Mouse (Mus musculus): Measurements from ENCODE around the gene B3galt4. TPM values are rescaled to one million over a fixed set of nuclear protein-coding genes. Genes with fewer than 3 reads are reported as not detected.

Gene B3galt4
- polyA plus RNA-seq, 1 experiment from 2014 or later, result 4.0 TPM

DNA sequence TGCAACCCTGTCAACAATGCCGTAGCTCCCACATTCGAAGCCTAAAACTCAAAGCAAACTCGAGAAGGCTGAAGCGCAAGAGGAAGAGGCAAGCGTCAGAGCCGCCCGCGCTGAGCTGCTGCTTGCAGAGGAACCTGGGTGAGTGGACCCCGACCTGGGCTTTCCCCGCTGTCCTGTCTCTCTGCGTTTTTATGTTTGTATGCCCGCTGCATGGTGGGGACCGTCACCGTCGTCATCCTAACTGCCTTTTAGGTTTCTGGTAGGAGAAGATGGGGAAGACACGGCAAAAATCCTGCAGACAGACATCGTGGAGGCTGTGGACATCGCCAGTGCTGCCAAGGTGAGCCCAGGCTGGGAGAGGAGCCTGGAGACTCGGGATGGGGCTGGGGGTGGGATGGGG is 9.9 kb downstream of the B3galt4 start:
- Histone ChIP-seq H3K9me3 (ENCODE audit: control insufficient read depth, low read length) (no peaks in the 10 kb centered on the region), H3K4me2 (ENCODE audit: low read depth, low read length, severe bottlenecking) (peak overlapping the region; percentile 92), H3K4me3 (ENCODE audit: low read depth, low read length) (peak overlapping the region; percentile 85), H3K9ac (ENCODE audit: low read length) (peak overlapping the region; percentile 73), H3K36me3 (ENCODE audit: control insufficient read depth, insufficient read depth, low read length) (peaks cover 6% of the 10 kb centered on the region; the same call in 1 of the 2 replicates), H3K4me1 (replicated peaks; ENCODE audit: control insufficient read depth, insufficient read depth, low read length) (peaks cover 8% of the 10 kb centered on the region), H3K27me3 (ENCODE audit: control insufficient read depth, insufficient read depth, low read length) (no peaks in the 10 kb centered on the region), H3K27ac (ENCODE audit: low read depth, low read length) (no peak overlapping the region)
- WGBS, result 67% methylated on average over 19 of the region's 19 CpGs
- no peak for ATAC-seq (replicated peaks; ENCODE audit: low FRiP score)
- DNase-seq (ENCODE audit: low spot score), result no peak

DNA sequence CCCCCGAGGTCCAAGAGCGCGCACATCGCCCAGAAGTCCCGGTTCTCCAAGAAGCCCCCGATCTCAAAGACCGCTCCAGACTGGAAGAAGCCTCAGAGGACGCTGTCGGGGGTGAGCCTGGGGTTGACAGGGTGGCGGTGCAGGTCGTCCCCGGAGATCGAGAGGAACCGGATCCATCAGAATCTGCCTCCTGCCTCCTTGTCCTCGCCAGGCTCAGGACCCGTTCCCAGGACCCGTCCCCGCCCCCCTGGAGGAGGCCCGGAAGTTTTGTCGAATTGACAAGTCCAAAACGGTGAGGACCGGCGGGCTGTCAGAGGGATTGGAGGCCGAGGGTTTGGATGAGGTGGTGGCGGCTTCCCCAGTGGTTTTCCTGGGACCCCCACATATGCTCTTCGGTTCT is 10.3 kb downstream of the B3galt4 start:
- no peak; the same call in 1 of the 2 replicates for ATAC-seq (replicated peaks; ENCODE audit: low FRiP score)

DNA sequence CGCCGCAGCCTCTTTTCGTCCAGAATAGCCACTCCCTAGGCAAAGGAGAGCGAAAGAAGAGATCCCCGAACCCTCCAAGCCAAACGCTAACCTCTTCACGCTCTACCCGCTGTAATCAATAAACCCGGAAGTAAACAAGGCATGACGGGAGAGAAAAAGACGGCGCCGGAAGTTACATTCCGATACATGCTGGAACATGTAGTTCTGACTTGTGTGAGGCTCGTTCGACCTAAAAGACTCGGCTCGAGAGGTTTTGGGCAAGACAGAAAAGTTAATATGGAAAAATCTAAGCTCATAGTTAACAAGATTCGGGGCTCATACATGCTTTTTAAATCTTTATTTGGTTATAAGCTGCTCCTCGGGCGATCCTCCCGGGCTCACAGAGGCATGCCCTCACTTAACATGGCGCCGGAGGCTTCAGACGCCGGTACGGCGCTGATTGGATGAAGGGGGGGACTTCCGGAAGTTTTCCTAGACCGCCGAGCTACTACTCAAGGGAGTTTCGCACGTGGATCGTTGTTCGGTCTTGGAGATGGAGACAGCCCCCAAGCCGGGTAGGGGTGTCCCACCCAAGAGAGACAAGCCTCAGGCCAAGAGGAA is 11.0 kb downstream of the B3galt4 start, which contains the start of the genes Pfdn6 and Wdr46:
Pfdn6 (minus strand) TSS at position 138 of the 600 bp plus-strand sequence.
Wdr46 (plus strand) TSS at position 455 of the 600 bp plus-strand sequence.
- DNase-seq (ENCODE audit: low spot score), result peak; percentile 90

More for the DNA sequence above, 10.3 kb downstream of the B3galt4 start:
- DNase-seq (ENCODE audit: low spot score), result no peak
- Histone ChIP-seq H3K27me3 (ENCODE audit: control insufficient read depth, insufficient read depth, low read length) (no peaks in the 10 kb centered on the region), H3K9ac (ENCODE audit: low read length) (peak overlapping the region; percentile 73), H3K27ac (ENCODE audit: low read depth, low read length) (no peak overlapping the region), H3K4me2 (ENCODE audit: low read depth, low read length, severe bottlenecking) (peak overlapping the region; percentile 92), H3K4me3 (ENCODE audit: low read depth, low read length) (peak overlapping the region; percentile 85), H3K36me3 (ENCODE audit: control insufficient read depth, insufficient read depth, low read length) (peaks cover 6% of the 10 kb centered on the region; the same call in 1 of the 2 replicates), H3K9me3 (ENCODE audit: control insufficient read depth, low read length) (no peaks in the 10 kb centered on the region), H3K4me1 (replicated peaks; ENCODE audit: control insufficient read depth, insufficient read depth, low read length) (peaks cover 8% of the 10 kb centered on the region)
- 3% methylated on average over 26 of the region's 26 CpGs for WGBS

DNA sequence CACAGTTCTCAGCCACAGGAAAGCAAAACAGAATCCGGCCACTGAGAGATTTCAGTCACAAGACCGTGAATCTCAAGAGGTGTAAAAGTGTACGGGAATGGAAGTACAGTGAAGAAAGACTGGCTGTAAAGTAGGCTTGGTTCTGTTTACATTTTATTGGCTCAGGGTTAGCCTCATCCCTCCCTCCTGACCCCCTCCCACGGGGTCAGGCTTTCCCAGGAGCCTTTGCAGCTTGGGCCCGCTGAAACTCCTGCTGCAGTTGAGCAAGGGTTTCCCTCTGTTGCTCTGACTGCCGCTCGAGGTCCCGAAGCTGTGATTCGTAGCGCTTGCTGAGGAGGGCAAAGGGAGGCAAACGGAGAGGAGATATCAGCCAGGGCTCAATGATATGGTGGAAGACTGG is 12.5 kb downstream of the B3galt4 start:
- no peak for DNase-seq (ENCODE audit: low spot score)
- 88% methylated on average over 11 of the region's 11 CpGs for WGBS
- Histone ChIP-seq H3K27me3 (ENCODE audit: control insufficient read depth, insufficient read depth, low read length) (no peaks in the 10 kb centered on the region), H3K36me3 (ENCODE audit: control insufficient read depth, insufficient read depth, low read length) (peaks cover 3% of the 10 kb centered on the region; the same call in 1 of the 2 replicates), H3K9me3 (ENCODE audit: control insufficient read depth, low read length) (no peaks in the 10 kb centered on the region), H3K4me1 (replicated peaks; ENCODE audit: control insufficient read depth, insufficient read depth, low read length) (peaks cover 8% of the 10 kb centered on the region), H3K9ac (ENCODE audit: low read length) (no peak overlapping the region), H3K4me3 (ENCODE audit: low read depth, low read length) (no peak overlapping the region), H3K4me2 (ENCODE audit: low read depth, low read length, severe bottlenecking) (no peak overlapping the region), H3K27ac (ENCODE audit: low read depth, low read length) (no peak overlapping the region)
- ATAC-seq (replicated peaks; ENCODE audit: low FRiP score), result no peak

More for the DNA sequence above, 11.0 kb downstream of the B3galt4 start, which contains the start of the genes Pfdn6 and Wdr46:
- Histone ChIP-seq H3K27ac (ENCODE audit: low read depth, low read length) (0 out of 2 replicates have a peak within 1 kb of the TSS, but pooled peaks have one; percentile 50), H3K4me1 (replicated peaks; ENCODE audit: control insufficient read depth, insufficient read depth, low read length) (peaks cover 8% of the 10 kb centered on the region), H3K9ac (ENCODE audit: low read length) (peak within 1 kb of the TSS; percentile 73), H3K36me3 (ENCODE audit: control insufficient read depth, insufficient read depth, low read length) (peaks cover 6% of the 10 kb centered on the region; the same call in 1 of the 2 replicates), H3K4me2 (ENCODE audit: low read depth, low read length, severe bottlenecking) (peak within 1 kb of the TSS; percentile 92), H3K9me3 (ENCODE audit: control insufficient read depth, low read length) (no peaks in the 10 kb centered on the region), H3K27me3 (ENCODE audit: control insufficient read depth, insufficient read depth, low read length) (no peaks in the 10 kb centered on the region), H3K4me3 (ENCODE audit: low read depth, low read length) (peak within 1 kb of the TSS; percentile 85)
- WGBS, result under 1% methylated on average over 36 of the region's 36 CpGs
- peak; percentile 89 for ATAC-seq (replicated peaks; ENCODE audit: low FRiP score)

DNA sequence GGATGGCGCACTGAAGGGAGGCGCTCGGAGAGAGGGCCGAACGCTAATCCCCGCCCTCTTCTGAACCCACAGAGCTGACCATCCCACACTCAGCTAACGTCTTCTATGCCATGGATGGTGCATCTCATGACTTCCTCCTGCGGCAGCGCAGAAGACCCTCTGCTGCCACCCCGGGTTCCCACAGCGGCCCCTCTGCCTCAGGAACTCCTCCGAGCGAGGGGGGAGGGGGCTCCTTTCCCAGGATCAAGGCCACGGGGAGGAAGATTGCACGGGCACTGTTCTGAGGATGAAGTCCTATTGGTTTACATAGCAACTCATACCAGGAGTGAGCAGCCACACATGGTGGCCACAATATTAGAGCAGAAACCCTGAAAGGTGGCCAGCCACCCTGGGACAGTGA is 14.3 kb downstream of the B3galt4 start:
- Histone ChIP-seq H3K27ac (ENCODE audit: low read depth, low read length) (no peak overlapping the region), H3K4me3 (ENCODE audit: low read depth, low read length) (no peak overlapping the region), H3K9me3 (ENCODE audit: control insufficient read depth, low read length) (no peaks in the 10 kb centered on the region), H3K4me1 (replicated peaks; ENCODE audit: control insufficient read depth, insufficient read depth, low read length) (peaks cover 8% of the 10 kb centered on the region), H3K9ac (ENCODE audit: low read length) (no peak overlapping the region), H3K27me3 (ENCODE audit: control insufficient read depth, insufficient read depth, low read length) (no peaks in the 10 kb centered on the region), H3K4me2 (ENCODE audit: low read depth, low read length, severe bottlenecking) (no peak overlapping the region), H3K36me3 (ENCODE audit: control insufficient read depth, insufficient read depth, low read length) (no peaks in the 10 kb centered on the region)
- ATAC-seq (replicated peaks; ENCODE audit: low FRiP score), result no peak
- 89% methylated on average over 15 of the region's 15 CpGs for WGBS
- no peak for DNase-seq (ENCODE audit: low spot score)

DNA sequence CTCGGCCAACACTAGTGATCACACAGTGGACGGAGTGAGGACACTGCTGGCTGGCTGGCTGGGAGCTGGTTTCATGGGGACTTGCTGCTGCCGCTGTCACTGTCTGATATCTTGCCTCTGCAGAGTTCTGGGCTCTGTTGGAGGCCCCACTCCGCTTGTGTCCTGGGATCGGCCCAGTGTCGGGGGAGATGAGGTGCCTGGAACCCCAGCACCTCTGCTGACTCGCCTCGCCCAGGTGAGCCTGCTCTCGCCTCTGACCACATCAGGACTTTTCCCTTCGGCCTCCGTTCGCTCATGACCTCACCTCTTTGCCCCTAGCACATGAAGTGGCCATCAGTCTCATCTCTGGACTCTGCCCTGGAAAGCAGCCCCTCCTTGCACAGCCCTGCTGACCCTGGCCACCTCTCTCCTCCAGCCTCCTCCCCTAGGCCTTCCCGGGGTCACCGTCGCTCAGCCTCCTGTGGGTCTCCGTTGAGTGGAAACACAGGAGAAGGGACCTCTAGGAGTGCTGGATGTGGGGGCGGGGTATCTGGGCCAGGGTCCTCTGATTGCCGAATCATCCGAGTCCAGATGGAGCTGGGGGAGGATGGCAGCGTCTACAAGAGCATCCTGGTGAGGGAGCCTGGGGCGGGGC is 15.7 kb downstream of the B3galt4 start:
- H3K27ac ChIP-seq (ENCODE audit: low read depth, low read length), result no peak overlapping the region
- H3K9me3 ChIP-seq (ENCODE audit: control insufficient read depth, low read length), result no peaks in the 10 kb centered on the region
- 88% methylated on average over 21 of the region's 21 CpGs for WGBS
- no peak for DNase-seq (ENCODE audit: low spot score)
- H3K4me3 ChIP-seq (ENCODE audit: low read depth, low read length), result no peak overlapping the region
- peaks cover 11% of the 10 kb centered on the region for H3K4me1 ChIP-seq (replicated peaks; ENCODE audit: control insufficient read depth, insufficient read depth, low read length)
- H3K27me3 ChIP-seq (ENCODE audit: control insufficient read depth, insufficient read depth, low read length), result no peaks in the 10 kb centered on the region
- ATAC-seq (replicated peaks; ENCODE audit: low FRiP score), result no peak
- no peaks in the 10 kb centered on the region for H3K36me3 ChIP-seq (ENCODE audit: control insufficient read depth, insufficient read depth, low read length)
- H3K9ac ChIP-seq (ENCODE audit: low read length), result no peak overlapping the region
- no peak overlapping the region for H3K4me2 ChIP-seq (ENCODE audit: low read depth, low read length, severe bottlenecking)

DNA sequence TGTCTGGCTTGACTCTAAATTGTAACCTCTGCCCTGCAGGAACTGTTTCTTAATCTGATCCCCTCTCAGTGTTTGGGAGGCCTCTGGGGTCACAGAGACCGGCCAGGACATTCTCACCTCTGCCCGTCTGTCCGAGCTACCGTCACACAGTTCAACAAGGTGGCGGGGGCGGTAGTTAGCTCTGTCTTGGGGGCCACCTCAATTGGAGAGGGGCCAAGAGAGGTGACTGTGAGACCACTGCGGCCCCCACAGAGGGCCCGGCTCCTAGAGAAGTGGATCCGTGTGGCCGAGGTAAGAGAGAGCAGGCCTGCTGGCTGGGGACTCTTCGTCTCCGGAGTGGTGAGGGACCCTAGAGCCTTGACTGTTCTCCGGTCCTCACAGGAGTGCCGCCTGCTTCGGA is 18.3 kb downstream of the B3galt4 start:
- Histone ChIP-seq H3K27me3 (ENCODE audit: control insufficient read depth, insufficient read depth, low read length) (no peaks in the 10 kb centered on the region), H3K4me2 (ENCODE audit: low read depth, low read length, severe bottlenecking) (no peak overlapping the region), H3K4me3 (ENCODE audit: low read depth, low read length) (no peak overlapping the region), H3K4me1 (replicated peaks; ENCODE audit: control insufficient read depth, insufficient read depth, low read length) (peaks cover 13% of the 10 kb centered on the region; the same call in 1 of the 2 replicates), H3K27ac (ENCODE audit: low read depth, low read length) (no peak overlapping the region), H3K9ac (ENCODE audit: low read length) (no peak overlapping the region), H3K9me3 (ENCODE audit: control insufficient read depth, low read length) (no peaks in the 10 kb centered on the region), H3K36me3 (ENCODE audit: control insufficient read depth, insufficient read depth, low read length) (no peaks in the 10 kb centered on the region)
- no peak for ATAC-seq (replicated peaks; ENCODE audit: low FRiP score)
- WGBS, result 88% methylated on average over 15 of the region's 15 CpGs
- DNase-seq (ENCODE audit: low spot score), result no peak

DNA sequence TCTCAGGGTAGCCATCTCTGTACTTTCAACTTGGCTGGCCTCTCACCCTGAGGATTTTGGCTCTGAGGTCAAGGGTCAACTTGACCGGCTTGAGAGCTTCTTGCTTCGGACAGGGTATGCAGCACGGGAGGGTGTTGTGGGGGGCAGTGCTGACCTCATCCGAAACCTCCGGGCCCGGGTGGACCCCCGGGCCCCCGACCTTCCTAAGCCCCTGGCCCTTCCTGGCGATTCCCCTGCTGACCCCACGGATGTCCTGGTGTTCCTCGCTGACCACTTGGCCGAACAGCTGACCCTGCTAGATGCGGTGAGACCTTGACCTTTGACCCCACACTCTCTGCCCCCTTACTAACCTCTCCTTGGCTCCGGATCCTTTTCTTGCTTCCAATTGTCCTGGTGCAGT is 18.8 kb downstream of the B3galt4 start:
- Histone ChIP-seq H3K4me3 (ENCODE audit: low read depth, low read length) (no peak overlapping the region), H3K9me3 (ENCODE audit: control insufficient read depth, low read length) (no peaks in the 10 kb centered on the region), H3K27me3 (ENCODE audit: control insufficient read depth, insufficient read depth, low read length) (no peaks in the 10 kb centered on the region), H3K4me1 (replicated peaks; ENCODE audit: control insufficient read depth, insufficient read depth, low read length) (peaks cover 13% of the 10 kb centered on the region; the same call in 1 of the 2 replicates), H3K27ac (ENCODE audit: low read depth, low read length) (no peak overlapping the region), H3K9ac (ENCODE audit: low read length) (no peak overlapping the region), H3K4me2 (ENCODE audit: low read depth, low read length, severe bottlenecking) (no peak overlapping the region), H3K36me3 (ENCODE audit: control insufficient read depth, insufficient read depth, low read length) (no peaks in the 10 kb centered on the region)
- WGBS, result 90% methylated on average over 14 of the region's 14 CpGs
- DNase-seq (ENCODE audit: low spot score) (no peak), ATAC-seq (replicated peaks; ENCODE audit: low FRiP score) (no peak)
